Mouse (Mus musculus): ENCODE results near the gene Rpgrip1l.

GRCm38 (mm10) chr8:91188152-91188551 is 124.9 kb downstream of the Rpgrip1l start:
- TF ChIP-seq CTCF (IDR thresholded peaks at IDR 0.05; ENCODE audit: borderline replicate concordance, extremely low read depth, insufficient read depth, insufficient read length) (no peak), POLR2A (IDR thresholded peaks at IDR 0.05; ENCODE audit: borderline replicate concordance, extremely low read depth, insufficient read depth, insufficient read length, poor library complexity, severe bottlenecking) (no peak)

Measured in brain, embryonic 14.5 days (tissue).